Mouse (Mus musculus) 3T3-L1 (cell line): ENCODE measurements around the gene App.

Experiments
- DNase-seq: peaks from one replicate; pipeline ENCODE4 v3.0.0-alpha.2; 2015; ENCODE audit warnings: low read depth, low spot score

App gene

GRCm38 (mm10) chr16:85118916-85119315, 54.6 kb downstream of the App start:
- DNase-seq: no peak

- DNase-seq: no peak
Measured at GRCm38 (mm10) chr16:85117541-85117940, 56.0 kb downstream of the App start.

DNA sequence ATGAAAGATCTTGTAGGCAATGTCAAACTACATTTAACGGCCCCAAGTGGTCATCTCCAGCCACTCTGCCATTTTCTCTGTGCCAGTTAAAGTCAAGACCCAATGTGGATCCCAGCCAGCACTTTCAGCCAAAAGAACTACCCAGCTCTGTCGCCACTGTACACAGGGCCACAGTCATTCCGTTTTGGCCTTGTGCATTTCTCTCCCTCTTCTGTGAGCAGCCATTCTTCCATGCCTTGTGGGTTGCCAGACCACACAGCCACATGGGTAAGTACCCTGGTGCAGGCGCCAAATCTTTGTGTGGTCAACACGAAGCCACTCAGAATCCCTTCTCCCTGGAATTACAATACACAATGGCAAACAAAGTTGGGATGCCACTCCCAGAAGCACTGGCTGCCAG, 57.7 kb downstream of the App start:
- DNase-seq: peak; percentile 49

- peak; percentile 87 for DNase-seq
Measured at GRCm38 (mm10) chr16:85114742-85115141, 58.8 kb downstream of the App start.

GRCm38 (mm10) chr16:85113941-85114340, 59.6 kb downstream of the App start:
- no peak for DNase-seq

DNA sequence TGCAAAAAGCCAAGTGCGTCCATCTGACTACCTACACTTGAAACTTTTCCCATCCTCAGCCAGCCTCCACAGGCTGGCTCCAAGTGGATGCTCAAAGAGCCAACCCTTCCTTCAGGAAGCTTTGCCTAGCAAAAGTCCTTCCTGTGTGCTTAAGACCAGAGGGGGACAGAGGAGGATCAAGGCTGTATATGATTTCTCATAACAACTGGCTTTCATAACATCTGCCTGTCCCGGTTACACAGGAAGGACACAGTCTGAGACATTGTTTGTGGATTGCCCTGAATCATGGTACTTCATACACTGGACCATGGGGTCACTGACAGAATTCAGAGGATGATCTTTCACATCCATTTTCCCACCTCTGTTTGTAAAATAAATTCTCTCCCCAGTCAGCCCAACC, 61.3 kb downstream of the App start:
- DNase-seq: no peak

- no peak for DNase-seq
Measured at GRCm38 (mm10) chr16:85110428-85110827, 63.1 kb downstream of the App start.

DNA sequence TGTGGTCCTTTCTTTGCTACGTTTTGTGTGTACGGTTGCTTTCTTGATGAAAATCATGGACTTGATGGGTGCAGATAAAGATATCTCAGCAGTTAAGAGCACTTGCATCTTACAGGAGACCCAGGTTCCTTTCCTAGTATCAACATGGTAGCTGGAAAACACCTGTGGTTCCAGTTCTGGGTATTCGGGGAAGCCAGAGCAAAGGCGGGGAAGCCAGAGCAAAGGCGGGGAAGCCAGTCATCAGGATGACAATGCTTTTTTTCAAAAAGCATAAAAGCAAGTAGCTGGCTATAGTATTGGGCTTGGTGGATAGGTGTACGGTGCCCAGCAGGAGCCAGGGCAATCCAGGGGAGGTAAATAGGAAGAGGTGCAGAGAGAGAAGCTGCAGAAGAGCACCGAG, 65.1 kb downstream of the App start:
- no peak for DNase-seq

DNA sequence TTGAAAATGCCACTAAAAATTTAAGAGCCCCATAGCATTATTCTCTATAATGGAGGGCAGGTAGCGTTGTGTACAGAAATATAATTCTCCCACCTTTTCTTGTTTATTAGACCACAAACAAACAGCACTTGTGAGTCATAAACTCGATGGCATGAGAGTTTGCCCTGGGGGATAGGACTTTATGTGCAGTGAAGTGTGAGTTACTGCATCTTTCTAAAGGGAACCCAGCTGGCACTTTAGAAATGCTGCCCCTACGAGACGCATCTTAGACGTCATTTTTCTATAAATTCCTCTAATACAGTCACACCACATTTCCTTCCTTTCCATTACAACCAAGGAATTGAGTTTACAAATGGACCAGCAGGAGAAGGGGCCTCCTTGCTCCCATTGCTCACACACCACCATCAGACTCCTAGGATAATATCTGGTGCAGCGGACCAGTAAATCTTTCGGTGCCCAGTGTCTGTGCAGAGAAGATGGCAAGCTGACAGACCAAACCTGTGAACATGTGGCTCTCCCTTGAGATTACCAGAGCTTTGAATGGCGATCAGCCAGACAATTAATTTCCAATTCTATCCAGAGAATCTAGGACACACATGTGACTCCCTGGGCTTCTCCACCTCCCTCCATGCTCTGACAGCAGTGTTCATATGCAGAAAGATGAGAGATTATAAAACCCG, 66.8 kb downstream of the App start:
- DNase-seq: no peak

DNA sequence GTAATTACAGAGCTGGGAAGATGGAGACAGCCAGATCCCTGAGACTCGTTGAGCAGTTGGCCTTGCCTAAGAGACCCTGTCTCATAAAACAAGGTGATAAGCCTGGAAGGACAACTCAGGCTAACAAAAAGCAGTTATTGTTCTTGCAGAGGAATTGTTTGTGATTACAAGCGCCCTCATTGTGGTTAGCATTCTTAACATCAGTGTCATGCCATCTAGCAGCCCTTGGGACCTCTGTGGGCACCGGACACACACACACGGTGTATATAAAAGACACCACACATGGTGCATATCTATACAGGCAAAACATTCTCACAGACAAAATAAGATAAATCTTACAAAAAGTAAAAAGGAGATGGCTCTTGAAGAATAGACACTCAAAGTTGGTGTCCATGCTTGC, 68.0 kb downstream of the App start:
- peak; percentile 80 for DNase-seq

GRCm38 (mm10) chr16:85103116-85103787, 70.3 kb downstream of the App start:
- no peak for DNase-seq

GRCm38 (mm10) chr16:85101544-85101943, 72.0 kb downstream of the App start:
- no peak for DNase-seq

DNA sequence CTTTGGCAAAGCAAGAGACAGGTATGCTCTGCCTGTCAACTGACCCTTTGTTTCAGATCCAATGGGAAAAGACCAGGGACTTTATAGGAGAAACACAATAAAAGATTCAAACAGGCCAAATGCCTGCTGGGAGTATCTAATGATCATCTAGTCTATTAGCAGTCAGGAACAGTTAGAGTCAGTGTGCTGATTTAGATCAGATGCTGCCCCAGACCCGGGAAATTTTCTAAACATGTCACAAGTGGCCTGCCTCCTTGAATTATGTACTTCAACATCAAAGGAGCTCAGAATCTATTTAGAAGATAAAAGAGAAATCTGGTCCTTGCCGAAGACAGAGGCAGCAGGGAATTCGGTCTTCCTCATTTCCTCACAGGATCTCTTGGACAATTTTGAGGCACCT, 72.8 kb downstream of the App start:
- DNase-seq: no peak

GRCm38 (mm10) chr16:85099487-85099886, 74.1 kb downstream of the App start:
- no peak for DNase-seq

DNA sequence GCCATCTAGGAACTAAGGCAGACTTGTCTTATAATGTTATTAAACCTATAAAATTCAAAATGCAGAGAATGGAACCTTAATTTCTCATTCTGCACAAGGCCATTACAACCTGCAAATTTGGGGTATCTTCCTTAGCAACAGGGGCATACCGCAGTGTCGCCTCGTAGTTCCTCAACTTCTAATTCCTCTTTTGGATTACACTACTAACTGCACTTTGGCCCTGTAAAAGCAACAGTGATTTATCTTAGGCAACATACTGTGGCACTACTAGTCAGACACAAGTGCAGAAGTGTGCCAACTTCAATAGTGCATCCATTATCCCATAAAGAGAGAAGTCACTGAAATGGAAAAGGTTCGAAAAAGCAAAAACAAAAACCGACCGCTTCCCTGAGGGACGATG, 74.5 kb downstream of the App start:
- no peak for DNase-seq

DNA sequence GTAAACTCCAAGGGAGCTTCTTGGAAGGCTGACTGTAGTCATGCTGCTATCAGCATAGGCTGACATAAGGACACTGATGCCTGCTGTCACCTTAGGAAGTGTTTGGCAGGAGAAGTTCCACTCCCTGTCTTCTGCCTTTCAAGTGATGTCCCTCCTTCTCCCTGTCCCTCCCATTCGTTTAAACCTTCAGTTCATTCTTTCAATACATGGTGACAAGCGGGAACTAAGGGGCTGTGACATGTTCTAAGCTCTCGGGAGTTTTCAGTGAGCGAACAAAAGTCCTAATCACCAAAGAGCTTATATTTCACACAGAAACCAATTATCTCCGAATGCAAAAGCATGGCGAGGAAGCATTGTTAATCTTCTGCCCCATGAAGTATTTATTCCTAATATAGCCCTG, 77.2 kb downstream of the App start:
- DNase-seq: no peak

DNA sequence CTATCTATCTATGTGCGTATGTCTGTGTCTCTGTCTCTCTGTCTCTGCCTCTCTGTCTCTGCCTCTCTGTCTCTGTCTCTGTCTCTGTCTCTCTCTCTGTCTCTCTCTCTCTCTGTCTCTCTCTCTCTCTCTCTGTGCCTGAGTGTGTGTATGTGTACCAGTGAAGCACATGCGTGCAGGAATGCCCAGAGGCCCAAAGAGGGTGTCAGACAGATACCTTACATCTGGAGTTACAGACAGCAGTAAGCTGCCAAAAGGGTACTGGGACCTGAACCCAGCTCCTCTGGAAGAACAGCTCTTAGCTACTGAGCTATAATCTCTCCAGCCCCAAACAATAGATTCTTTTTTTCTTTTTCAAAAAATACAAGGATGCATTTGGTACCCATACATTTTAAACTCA, 77.6 kb downstream of the App start:
- DNase-seq: no peak

DNA sequence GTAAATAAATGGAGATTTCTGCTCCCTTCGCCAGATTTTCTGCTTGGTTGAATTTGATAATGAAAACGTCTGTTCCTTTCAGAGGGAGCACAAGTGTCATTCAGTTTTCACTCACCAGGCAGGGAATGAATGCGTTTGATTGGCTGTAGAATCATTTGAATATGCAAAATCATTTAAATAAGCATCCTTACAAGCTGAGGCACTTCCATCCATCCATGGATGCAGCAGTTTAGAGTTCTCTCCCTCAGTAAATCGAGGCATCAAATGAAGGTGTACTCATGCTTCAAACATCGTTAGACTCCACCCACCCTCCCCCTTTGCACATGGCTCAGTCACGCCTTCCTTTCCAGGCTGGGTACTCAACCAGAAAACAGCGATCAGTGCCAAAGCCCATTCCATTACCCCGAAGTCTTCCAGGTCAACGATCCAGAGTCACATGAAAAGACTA, 80.9 kb downstream of the App start:
- DNase-seq: no peak

GRCm38 (mm10) chr16:85092183-85092582, 81.4 kb downstream of the App start:
- no peak for DNase-seq

DNA sequence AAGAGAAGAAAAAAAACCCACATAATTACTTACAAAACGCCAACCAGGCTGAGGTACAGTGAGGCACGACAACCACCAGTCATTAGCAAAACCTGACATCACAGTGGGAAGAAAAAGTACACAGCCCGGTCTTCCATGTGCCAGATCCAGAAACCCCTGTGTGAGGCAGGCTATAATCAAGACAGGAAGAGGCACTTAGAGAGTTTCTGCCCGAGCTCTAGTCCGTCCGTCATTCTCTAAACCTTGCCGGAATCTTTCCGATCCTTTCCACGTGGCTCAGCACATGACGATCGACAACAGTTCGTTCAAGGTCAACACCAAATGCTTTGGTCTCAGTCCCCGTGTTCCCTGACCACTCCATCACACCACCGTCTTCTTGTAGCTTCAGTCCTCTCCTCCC, 82.6 kb downstream of the App start:
- DNase-seq: no peak

DNA sequence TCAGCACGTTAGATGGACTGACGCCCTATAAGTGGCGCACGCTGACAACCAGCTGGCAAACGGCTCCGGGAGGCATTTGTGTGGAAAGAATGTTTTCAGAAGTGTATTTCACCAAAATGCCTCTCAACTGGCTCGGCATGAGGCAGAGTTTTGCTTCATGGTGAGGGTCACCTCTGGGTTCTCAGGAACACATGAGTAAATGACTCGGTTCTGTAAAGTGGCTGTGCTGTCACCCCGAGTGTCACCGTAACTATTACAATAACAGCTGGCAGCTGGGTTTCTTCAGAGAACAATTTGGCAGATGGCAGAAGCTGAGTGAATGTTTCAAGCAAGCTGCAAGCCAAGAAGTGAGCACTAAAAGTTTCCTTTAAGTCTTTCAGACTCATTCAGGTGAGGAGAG, 85.4 kb downstream of the App start:
- DNase-seq: no peak

DNA sequence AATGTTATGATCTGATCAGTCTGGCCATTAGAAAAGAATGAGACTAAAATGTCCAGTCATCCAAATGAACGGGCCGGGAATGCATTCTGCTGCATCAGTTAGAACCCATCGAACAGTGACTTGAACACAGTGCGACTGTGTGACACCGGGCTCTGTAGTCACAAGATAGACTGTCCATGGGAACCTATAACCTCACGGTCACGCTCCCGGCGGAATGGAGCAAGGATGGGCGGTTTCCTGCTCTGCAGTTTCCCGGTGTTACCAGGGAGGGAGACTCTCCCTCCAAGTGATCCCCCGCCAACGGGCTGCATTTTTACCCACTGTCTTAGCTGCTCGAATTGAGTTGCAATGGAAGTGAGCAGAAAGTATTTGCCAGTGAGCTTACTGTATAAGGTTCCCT, 87.3 kb downstream of the App start:
- no peak for DNase-seq

DNA sequence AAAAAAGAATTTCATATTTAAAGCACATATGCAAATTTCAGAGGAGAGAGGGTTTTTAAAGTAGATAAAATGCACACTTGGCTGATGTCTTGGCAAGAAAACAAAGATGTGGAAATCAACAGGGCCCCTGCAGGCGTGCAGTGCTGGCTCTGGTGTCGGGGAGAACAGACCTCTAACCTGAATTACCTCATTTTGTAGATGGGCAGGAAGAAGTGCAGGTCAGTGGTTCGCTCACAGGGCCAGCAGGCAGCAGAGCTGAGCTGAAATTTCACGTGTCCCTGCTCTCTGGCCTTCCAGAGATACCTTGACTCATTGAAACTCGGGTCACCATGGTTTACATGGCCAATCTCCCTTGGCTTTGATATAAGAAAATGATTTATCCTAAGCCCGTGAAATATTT, 87.7 kb downstream of the App start:
- no peak for DNase-seq

DNA sequence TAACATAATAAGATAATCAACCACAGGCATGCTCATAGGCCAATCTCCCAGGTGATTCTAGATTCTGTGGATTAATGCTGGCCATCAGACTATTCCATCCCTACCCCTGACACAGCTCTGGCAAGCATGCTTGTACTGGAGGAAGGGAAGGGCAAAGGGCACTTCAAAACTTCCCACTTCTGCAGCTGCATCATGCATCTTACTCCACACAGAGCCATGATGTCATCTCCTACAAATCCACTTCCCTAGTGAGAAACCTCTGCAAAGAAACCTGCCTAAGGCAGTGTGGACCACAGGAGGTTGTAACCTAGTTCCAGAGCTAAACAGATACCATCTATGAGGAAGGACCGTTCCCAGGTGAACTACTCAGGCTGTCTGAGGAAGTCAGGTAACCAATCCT, 89.4 kb downstream of the App start:
- DNase-seq: peak; percentile 19
